Mouse (Mus musculus) ES-Bruce4 (cell line): ENCODE results near the gene Phlpp1.

ENCODE experiments used
- CTCF ChIP-seq: IDR thresholded peaks from one replicate; pipeline ENCODE4 v1.8.1; 2011; ENCODE audit warnings: low read depth, low read length
- EP300 ChIP-seq: IDR thresholded peaks from 2 replicates; pipeline ENCODE4 v1.6.1; 2011; ENCODE audit warnings: low read depth, low read length; ENCODE audit not compliant: insufficient read depth
- POLR2A ChIP-seq: IDR thresholded peaks from one replicate; pipeline ENCODE4 v1.8.1; 2011; ENCODE audit warnings: low read length; ENCODE audit not compliant: insufficient read depth

- TF ChIP-seq CTCF, result no peak
- TF ChIP-seq POLR2A, result no peak
- TF ChIP-seq EP300, result no peak
Measured at GRCm38 (mm10) chr1:106387264-106387663, 215.7 kb downstream of the Phlpp1 start.
